Mouse (Mus musculus) cerebellum, adult (tissue): ENCODE results near the gene Clstn2.

Experiments used
- ATAC-seq: cut with Nextera tagmentation; 2 replicates; pipeline ENCODE4 v1.9.2; 2017; ENCODE audit warnings: mild to moderate bottlenecking, moderate library complexity, mixed read lengths; ENCODE audit not compliant: insufficient number of reproducible peaks, low FRiP score, low TSS enrichment

The Clstn2 gene

GRCm38 (mm10) chr9:97603729-97604128 lies 429.3 kb downstream of the Clstn2 start:
- no peak for ATAC-seq

- ATAC-seq = no peak
Measured at GRCm38 (mm10) chr9:97602476-97602875, 430.5 kb downstream of the Clstn2 start.

- no peak for ATAC-seq
Measured at GRCm38 (mm10) chr9:97599006-97599405, 434.0 kb downstream of the Clstn2 start.

- no peak for ATAC-seq
Measured at GRCm38 (mm10) chr9:97590712-97591111, 442.3 kb downstream of the Clstn2 start.

- no peak for ATAC-seq
Measured at GRCm38 (mm10) chr9:97570881-97571280, 462.1 kb downstream of the Clstn2 start.

- ATAC-seq = no peak
Measured at GRCm38 (mm10) chr9:97563121-97563520, 469.9 kb downstream of the Clstn2 start.

- no peak for ATAC-seq
Measured at GRCm38 (mm10) chr9:97544359-97544758, 488.6 kb downstream of the Clstn2 start.

GRCm38 (mm10) chr9:97541419-97541818 lies 491.6 kb downstream of the Clstn2 start:
- no peak for ATAC-seq

GRCm38 (mm10) chr9:97538075-97538779 lies 494.8 kb downstream of the Clstn2 start:
- no peak for ATAC-seq

- no peak for ATAC-seq
Measured at GRCm38 (mm10) chr9:97534196-97534595, 498.8 kb downstream of the Clstn2 start.

GRCm38 (mm10) chr9:97533306-97533705 lies 499.7 kb downstream of the Clstn2 start:
- no peak for ATAC-seq

GRCm38 (mm10) chr9:97532536-97532935 lies 500.4 kb downstream of the Clstn2 start:
- ATAC-seq = no peak

- ATAC-seq = no peak
Measured at GRCm38 (mm10) chr9:97527926-97528325, 505.1 kb downstream of the Clstn2 start.

- ATAC-seq = no peak
Measured at GRCm38 (mm10) chr9:97527276-97527675, 505.7 kb downstream of the Clstn2 start.

GRCm38 (mm10) chr9:97525563-97525962 lies 507.4 kb downstream of the Clstn2 start:
- ATAC-seq = no peak

- no peak for ATAC-seq
Measured at GRCm38 (mm10) chr9:97524861-97525260, 508.1 kb downstream of the Clstn2 start.

- ATAC-seq = no peak
Measured at GRCm38 (mm10) chr9:97520771-97521170, 512.2 kb downstream of the Clstn2 start.

GRCm38 (mm10) chr9:97517006-97517405 lies 516.0 kb downstream of the Clstn2 start:
- no peak for ATAC-seq

GRCm38 (mm10) chr9:97514639-97515038 lies 518.3 kb downstream of the Clstn2 start:
- ATAC-seq = no peak

GRCm38 (mm10) chr9:97512282-97512850 lies 520.6 kb downstream of the Clstn2 start:
- no peak for ATAC-seq

GRCm38 (mm10) chr9:97501416-97501815 lies 531.6 kb downstream of the Clstn2 start:
- ATAC-seq = no peak

GRCm38 (mm10) chr9:97495056-97495455 lies 537.9 kb downstream of the Clstn2 start:
- ATAC-seq = no peak
